Mouse (Mus musculus) megakaryocyte, embryonic 14.5 days (primary cell): ENCODE data around the gene Fbxo39.

Experiments
- FLI1 ChIP-seq: IDR thresholded peaks from 2 replicates; pipeline ENCODE4 v1.6.1; 2012; ENCODE audit warnings: low read length, inconsistent platforms, mixed read lengths
- GATA1 ChIP-seq: IDR thresholded peaks from 3 replicates; pipeline ENCODE4 v1.6.1; 2012; ENCODE audit warnings: mixed read lengths, low read length, inconsistent platforms, borderline replicate concordance

GRCm38 (mm10) chr11:72308982-72309381 lies 5.3 kb upstream of the Fbxo39 start:
- TF ChIP-seq GATA1: no peak
- TF ChIP-seq FLI1: no peak
